Mouse (Mus musculus) embryonic fibroblast, embryonic 13.5 days (primary cell): ENCODE data around the gene Vrk1. TPM values are rescaled to one million over a fixed set of nuclear protein-coding genes. Genes with fewer than 3 reads are reported as not detected.

Source experiments
- H3K27ac ChIP-seq: 2 replicates; pipeline ENCODE4 v1.5.1; 2012; ENCODE audit warnings: low read length, control low read depth, inconsistent platforms; ENCODE audit not compliant: insufficient read depth
- H3K4me1 ChIP-seq: 2 replicates; pipeline ENCODE4 v1.6.1; 2011; ENCODE audit warnings: low read length; ENCODE audit not compliant: control insufficient read depth, insufficient read depth
- H3K4me3 ChIP-seq: 2 replicates; pipeline ENCODE4 v1.5.1; 2011; ENCODE audit warnings: mild to moderate bottlenecking, control low read depth, low read length; ENCODE audit not compliant: insufficient read depth
- CTCF ChIP-seq: IDR thresholded peaks from 2 replicates; pipeline ENCODE4 v1.5.1; 2011; ENCODE audit warnings: mild to moderate bottlenecking, control low read depth, low read length, moderate library complexity, borderline replicate concordance; ENCODE audit not compliant: insufficient read depth
- POLR2A ChIP-seq: IDR thresholded peaks from 2 replicates; pipeline ENCODE4 v1.6.1; 2011; ENCODE audit warnings: low read depth, mild to moderate bottlenecking, control low read depth, low read length, moderate library complexity
- polyA plus RNA-seq: library from polyadenylated mRNA; stranded (reverse); fragments of >200 nt; gene quantifications from 2 replicates; pipeline ENCODE4 v1.2.4, GENCODE M21; 2011; ENCODE audit warnings: low read depth; ENCODE audit not compliant: missing spikeins, insufficient read length

The Vrk1 gene
- polyA plus RNA-seq, 1 experiment, result 28.2 TPM

DNA sequence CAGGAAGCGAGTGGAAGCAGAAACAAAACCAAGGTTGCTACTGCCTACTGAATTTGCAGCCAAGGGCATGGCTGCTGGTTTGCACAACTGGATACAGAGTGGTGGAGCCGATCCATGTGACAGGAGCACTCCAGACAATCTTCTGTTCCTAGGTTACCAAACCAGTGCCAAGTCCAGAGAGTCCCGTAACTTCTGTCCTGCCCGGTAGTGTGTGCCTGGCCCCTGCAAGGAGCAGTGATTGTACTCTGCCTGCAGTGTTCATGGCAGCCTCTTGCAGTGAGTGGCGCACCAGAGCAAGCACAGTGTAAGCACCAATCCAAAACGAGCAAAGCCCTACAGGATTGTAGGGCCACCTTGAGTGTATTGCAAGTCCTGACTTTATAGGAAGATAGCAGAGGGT lies 15.4 kb downstream of the Vrk1 start:
- TF ChIP-seq CTCF (no peak), POLR2A (no peak)
- H3K27ac ChIP-seq, result no peak overlapping the region
- H3K4me1 ChIP-seq, result no peaks in the 10 kb centered on the region
- no peak overlapping the region for H3K4me3 ChIP-seq

DNA sequence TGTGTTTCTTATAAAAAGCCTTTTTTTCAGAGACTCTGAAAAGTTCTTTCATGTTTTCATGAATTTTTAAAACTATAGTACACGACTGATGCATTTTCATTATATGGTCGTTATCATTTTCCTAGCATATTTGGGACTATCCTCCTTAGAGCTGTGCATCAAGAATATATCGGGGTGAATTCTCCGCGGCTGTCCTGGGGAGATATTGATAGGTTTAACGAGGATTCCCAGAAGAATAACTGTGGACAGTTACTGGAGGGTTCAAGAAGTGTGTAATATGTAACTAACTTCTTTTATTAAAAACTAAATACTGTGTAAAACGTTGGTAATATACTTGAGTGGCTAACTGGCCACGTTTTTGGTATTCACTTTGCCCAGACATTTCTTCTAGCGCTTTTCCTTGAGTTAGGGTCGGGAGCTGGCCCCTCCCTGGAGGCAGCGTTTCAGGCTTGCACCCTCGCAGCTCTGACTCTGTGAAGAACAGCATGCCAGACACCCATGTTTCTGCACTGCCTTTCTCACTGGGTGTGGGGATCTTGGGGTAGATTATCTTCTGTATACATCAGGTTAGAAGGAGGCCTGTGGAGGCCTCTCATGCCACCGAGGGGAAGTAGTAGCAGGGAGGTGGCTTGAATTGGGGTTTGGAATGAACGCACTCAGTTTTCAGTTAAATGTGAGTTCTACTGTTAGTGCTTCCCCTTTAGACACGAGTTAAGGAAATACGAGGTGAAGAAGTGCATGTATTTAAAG lies 16.5 kb downstream of the Vrk1 start:
- no peak for TF ChIP-seq POLR2A
- no peak for TF ChIP-seq CTCF

DNA sequence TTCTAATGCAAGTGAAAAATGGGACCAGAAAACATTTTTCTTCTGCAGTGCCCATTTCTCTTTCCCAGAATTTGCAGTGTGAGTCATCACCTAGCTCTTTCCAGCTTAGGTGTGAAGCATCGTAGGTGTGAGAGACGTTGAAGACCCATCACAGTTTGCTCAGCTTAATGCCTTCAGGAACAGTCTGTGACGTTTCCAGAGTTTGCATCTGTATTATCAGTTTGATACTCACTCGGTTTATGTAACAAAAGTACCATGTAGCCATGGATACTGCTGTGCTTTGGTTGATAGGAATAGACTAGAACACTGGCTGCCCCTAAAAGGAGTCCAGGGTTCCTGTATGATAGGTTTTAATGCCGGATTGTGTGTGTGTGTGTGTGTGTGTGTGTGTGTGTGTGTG lies 17.3 kb downstream of the Vrk1 start:
- no peak overlapping the region for H3K4me3 ChIP-seq
- no peaks in the 10 kb centered on the region for H3K4me1 ChIP-seq
- no peak for TF ChIP-seq CTCF
- TF ChIP-seq POLR2A, result no peak
- H3K27ac ChIP-seq, result no peak overlapping the region

More for the DNA sequence above, 16.5 kb downstream of the Vrk1 start:
- Histone ChIP-seq H3K4me1 (no peaks in the 10 kb centered on the region), H3K27ac (no peak overlapping the region), H3K4me3 (no peak overlapping the region)

DNA sequence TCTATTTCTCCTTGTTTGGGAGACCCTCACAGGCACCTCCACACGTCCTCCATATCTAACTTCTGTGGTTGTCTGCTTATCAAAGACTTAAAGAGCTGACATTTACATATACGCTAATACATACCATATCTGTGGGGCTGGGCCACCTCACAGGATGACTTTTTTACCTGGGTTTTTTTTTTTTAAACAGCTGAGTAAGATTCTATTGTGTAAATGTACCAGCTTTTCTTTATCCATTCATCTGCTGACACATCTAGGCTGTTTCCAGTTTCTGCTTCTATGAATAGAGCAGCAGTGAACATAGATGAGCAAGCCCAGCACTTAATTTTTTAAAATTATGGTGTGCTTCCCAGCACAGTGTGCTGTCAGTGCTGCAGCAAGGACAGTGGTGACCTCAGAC lies 19.6 kb downstream of the Vrk1 start:
- TF ChIP-seq CTCF, result no peak
- no peak for TF ChIP-seq POLR2A
- no peak overlapping the region for H3K4me3 ChIP-seq
- no peaks in the 10 kb centered on the region for H3K4me1 ChIP-seq

DNA sequence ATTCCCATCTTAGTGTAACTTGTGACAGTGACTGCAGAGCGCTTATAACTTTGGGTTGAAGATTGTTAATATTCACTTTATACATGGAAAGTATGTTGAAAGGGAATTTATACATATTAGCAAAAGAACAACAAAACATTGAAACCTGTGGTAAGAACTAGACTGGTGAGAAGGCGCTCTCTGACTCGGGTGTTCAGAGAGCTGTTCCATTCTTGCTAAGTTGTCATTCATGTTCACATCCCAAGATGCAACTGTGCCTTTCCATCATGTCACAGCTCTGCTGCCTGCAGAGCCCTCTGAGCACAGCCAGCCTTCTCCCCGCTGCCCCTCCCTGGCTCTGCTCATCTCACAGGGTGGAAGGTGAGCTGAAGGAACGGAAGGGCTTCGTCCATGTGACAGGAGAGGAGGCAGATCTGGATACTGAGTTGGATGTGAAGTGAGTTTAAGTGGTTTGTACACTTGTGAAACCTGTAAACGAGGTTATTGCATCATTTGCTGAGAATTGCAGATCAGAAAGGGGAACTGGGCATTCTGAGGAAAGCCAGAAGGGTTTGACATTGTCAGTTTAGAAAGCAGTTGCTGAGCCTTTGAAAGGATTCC lies 20.2 kb downstream of the Vrk1 start:
- H3K27ac ChIP-seq, result no peak overlapping the region
- H3K4me3 ChIP-seq, result no peak overlapping the region
- H3K4me1 ChIP-seq, result no peaks in the 10 kb centered on the region
- TF ChIP-seq POLR2A (no peak), CTCF (no peak)

More for the DNA sequence above, 19.6 kb downstream of the Vrk1 start:
- H3K27ac ChIP-seq, result no peak overlapping the region

DNA sequence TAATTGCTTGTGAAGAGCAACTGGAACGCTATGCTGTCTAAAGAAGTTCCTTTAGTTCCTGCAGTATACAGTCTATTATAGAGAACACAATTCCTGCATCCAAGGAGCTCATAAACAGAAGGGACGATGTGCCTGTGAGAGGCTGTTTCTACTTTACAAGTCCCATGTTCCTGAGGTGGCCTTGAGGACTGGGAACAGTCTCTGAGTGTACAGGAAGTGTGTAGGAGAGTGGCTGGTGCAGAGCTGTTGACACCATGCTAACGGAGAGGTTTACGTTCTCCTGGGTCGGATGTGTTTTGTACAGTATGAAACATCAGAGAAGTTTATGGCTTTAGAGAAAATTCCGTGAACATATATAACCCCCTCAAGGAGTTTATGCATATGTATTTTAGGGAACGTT lies 20.8 kb downstream of the Vrk1 start:
- Histone ChIP-seq H3K4me1 (no peaks in the 10 kb centered on the region), H3K4me3 (no peak overlapping the region), H3K27ac (no peak overlapping the region)
- no peak for TF ChIP-seq POLR2A
- no peak for TF ChIP-seq CTCF

DNA sequence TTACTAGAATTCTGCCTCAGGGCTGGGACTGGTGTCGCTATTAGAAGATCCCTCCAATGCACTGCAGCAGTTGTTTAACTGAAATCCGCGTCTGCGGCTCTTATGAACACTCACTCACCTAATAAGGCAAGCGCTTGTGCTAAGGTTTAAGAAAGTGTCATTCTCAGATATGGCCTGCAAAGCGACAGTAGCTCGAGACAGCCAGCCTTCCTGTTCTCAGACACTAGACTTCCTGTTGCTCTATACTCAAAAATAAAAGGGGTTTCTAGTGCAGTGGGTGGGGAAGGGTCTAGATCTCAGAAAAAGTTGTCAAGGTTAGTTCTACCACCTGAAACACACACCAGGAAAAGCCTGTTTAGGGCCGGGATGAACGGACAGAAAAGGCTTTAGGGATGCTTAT lies 21.9 kb downstream of the Vrk1 start:
- H3K4me1 ChIP-seq, result no peaks in the 10 kb centered on the region
- no peak overlapping the region for H3K27ac ChIP-seq
- no peak for TF ChIP-seq POLR2A
- TF ChIP-seq CTCF, result no peak
- no peak overlapping the region for H3K4me3 ChIP-seq

DNA sequence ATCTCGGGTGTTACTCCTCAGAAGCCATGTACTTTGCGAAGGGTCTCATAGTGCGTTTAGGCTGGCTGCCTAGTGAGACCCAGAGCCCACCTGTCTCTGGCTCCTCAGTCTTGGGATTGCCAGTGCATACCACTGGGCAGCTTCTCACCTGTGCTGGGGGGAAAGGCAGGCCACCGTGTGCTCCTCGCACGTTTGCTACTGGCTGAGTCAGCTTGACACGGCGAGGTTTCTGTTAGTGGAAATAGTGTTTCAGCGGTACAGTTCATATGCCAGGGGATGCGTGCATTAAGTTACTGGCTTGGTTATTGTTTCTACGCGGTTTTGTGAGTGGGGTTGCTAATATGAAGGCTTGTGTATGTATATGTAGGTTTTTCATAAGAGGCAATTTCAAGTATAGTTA lies 22.3 kb downstream of the Vrk1 start:
- no peak for TF ChIP-seq POLR2A
- TF ChIP-seq CTCF, result no peak
- Histone ChIP-seq H3K4me1 (no peaks in the 10 kb centered on the region), H3K27ac (no peak overlapping the region), H3K4me3 (no peak overlapping the region)

DNA sequence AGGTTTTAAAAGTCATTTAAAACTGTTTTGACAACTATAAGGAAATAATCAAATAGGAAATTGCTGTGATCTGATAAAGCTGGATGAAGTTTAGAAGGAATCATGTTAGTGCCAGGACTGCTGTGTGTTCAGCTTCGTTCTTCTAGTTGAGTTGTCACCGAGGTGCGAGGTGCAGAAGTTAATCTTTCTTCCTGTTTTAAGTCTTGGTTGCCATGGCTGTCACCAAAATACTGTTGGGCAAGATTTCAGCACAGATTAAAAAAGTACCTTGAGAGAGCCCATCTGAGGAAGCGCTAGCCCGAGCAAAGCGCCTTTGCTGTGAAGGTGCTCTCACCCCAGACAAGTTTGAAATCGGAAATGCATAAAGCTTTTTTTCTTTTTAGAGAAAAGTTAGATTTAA lies 24.2 kb downstream of the Vrk1 start:
- no peak overlapping the region for H3K27ac ChIP-seq
- no peaks in the 10 kb centered on the region for H3K4me1 ChIP-seq
- no peak overlapping the region for H3K4me3 ChIP-seq
- no peak for TF ChIP-seq POLR2A
- no peak for TF ChIP-seq CTCF

DNA sequence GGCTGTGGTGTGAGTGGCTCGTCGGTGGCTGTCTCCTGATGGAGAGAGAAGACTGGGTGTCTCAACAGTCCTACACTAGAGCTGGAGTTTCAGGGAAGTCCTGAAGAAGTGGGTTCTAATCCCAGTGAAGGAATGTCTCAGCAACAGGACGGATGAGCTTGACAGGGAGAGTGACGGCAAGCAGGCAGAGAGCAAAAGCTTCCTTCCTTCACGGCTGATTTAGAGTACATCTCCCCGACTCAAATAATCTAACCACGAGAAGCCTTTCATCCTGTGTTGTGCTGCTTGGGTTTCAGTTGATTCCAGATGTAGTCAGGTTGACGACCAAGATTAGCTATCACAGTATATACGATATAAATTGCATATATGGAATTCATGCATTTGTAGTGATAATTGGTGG lies 24.7 kb downstream of the Vrk1 start:
- Histone ChIP-seq H3K4me3 (no peak overlapping the region), H3K27ac (no peak overlapping the region), H3K4me1 (no peaks in the 10 kb centered on the region)
- TF ChIP-seq CTCF (no peak), POLR2A (no peak)

DNA sequence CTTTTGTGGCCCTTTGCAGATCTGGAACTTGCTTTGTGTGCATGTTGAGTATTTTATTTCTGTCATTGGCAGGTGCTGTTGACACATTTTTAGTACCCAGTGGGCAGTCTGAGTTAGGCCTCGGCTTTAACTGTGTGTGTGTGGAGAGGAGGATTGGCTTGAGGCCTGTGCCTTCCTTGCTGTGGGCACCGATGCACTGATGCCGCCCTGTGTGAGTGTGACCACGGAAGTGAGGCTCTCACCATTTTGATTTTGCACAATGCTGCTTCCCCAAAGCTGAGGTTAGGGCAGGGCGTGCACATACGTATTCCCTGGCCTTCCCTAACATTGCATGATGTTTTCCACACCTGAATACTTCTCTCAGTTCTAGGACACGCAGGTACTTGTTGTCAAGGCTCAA lies 30.2 kb downstream of the Vrk1 start:
- Histone ChIP-seq H3K27ac (no peak overlapping the region), H3K4me3 (no peak overlapping the region), H3K4me1 (peaks cover under 1% of the 10 kb centered on the region; the same call in 1 of the 2 replicates)
- TF ChIP-seq CTCF, result no peak
- TF ChIP-seq POLR2A, result no peak
